Mouse (Mus musculus) E14TG2a.4 (cell line): ENCODE results near the gene Map3k13.
A peak's percentile ranks its signal among the peaks of the same experiment; 100 is the strongest.
"Not testable (repeated sequence)": the region's sequence is repeated elsewhere in the genome, so short reads cannot be mapped to it uniquely, and the experiment has no call there.

Experiments
- H3K27me3 ChIP-seq: 2 replicates; pipeline ENCODE4 v1.6.1; 2014; ENCODE audit warnings: low read length, control low read depth; ENCODE audit not compliant: insufficient read depth
- H3K36me3 ChIP-seq: 2 replicates; pipeline ENCODE4 v1.6.1; 2014; ENCODE audit warnings: low read length, control low read depth; ENCODE audit not compliant: insufficient read depth
- H3K4me1 ChIP-seq: replicated peaks from 2 replicates; pipeline ENCODE4 v1.6.1; 2014; ENCODE audit warnings: low read depth, low read length, control low read depth
- H3K4me3 ChIP-seq: replicated peaks from 2 replicates; pipeline ENCODE4 v1.5.1; 2014; ENCODE audit warnings: mild to moderate bottlenecking, low read length
- H3K9me3 ChIP-seq: 2 replicates; pipeline ENCODE4 v1.6.1; 2014; ENCODE audit warnings: low read length, control low read depth
- CTCF ChIP-seq: conservative IDR thresholded peaks from 2 replicates; pipeline ENCODE4 v1.5.1; 2014; ENCODE audit warnings: low read length
- NANOG ChIP-seq: IDR thresholded peaks from 2 replicates; pipeline ENCODE4 v1.6.1; 2014; ENCODE audit warnings: borderline replicate concordance, low read length, mixed read lengths
- POU5F1 ChIP-seq: IDR thresholded peaks from 2 replicates; pipeline ENCODE4 v1.6.1; 2014; ENCODE audit warnings: low read length, borderline replicate concordance

Map3k13 gene

GRCm38 (mm10) chr16:21782807-21783206, 11.3 kb upstream of the Map3k13 start:
- no peaks in the 10 kb centered on the region for H3K36me3 ChIP-seq
- H3K4me3 ChIP-seq: no peak overlapping the region
- H3K4me1 ChIP-seq: peaks cover 16% of the 10 kb centered on the region
- H3K9me3 ChIP-seq: no peaks in the 10 kb centered on the region
- TF ChIP-seq POU5F1: no peak
- no peak for TF ChIP-seq CTCF
- no peak for TF ChIP-seq NANOG
- H3K27me3 ChIP-seq: peaks cover 7% of the 10 kb centered on the region

DNA sequence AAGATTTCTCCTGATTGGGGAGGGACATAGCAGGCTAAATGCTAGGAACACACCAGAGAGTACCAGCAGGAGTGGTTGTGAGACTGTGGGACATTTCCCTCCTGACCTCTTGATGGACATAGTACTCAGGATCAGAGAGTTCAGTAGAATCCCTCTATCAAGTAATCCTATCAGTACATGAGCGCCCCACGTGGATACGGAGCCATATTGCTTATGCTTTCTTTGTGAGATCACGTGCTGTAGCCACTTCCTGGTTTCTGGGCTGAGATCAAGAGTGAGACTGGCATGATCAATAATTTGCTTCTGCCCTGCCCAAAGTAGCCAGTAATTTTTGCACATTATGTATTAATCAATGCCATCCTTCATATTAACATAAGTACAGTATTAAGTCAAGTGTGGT, 9.1 kb upstream of the Map3k13 start:
- H3K9me3 ChIP-seq: no peaks in the 10 kb centered on the region
- H3K4me1 ChIP-seq: peaks cover 15% of the 10 kb centered on the region
- H3K27me3 ChIP-seq: peaks cover 14% of the 10 kb centered on the region
- no peak overlapping the region for H3K4me3 ChIP-seq
- TF ChIP-seq CTCF (0 out of 2 replicates have a peak, but pooled peaks have one; percentile 4), POU5F1 (no peak)
- H3K36me3 ChIP-seq: no peaks in the 10 kb centered on the region

GRCm38 (mm10) chr16:21786317-21786716, 7.8 kb upstream of the Map3k13 start:
- H3K36me3 ChIP-seq: no peaks in the 10 kb centered on the region
- peaks cover 15% of the 10 kb centered on the region for H3K4me1 ChIP-seq
- H3K4me3 ChIP-seq: no peak overlapping the region
- H3K9me3 ChIP-seq: no peaks in the 10 kb centered on the region
- peaks cover 14% of the 10 kb centered on the region for H3K27me3 ChIP-seq
- no peak for TF ChIP-seq POU5F1
- TF ChIP-seq NANOG: no peak
- TF ChIP-seq CTCF: no peak

DNA sequence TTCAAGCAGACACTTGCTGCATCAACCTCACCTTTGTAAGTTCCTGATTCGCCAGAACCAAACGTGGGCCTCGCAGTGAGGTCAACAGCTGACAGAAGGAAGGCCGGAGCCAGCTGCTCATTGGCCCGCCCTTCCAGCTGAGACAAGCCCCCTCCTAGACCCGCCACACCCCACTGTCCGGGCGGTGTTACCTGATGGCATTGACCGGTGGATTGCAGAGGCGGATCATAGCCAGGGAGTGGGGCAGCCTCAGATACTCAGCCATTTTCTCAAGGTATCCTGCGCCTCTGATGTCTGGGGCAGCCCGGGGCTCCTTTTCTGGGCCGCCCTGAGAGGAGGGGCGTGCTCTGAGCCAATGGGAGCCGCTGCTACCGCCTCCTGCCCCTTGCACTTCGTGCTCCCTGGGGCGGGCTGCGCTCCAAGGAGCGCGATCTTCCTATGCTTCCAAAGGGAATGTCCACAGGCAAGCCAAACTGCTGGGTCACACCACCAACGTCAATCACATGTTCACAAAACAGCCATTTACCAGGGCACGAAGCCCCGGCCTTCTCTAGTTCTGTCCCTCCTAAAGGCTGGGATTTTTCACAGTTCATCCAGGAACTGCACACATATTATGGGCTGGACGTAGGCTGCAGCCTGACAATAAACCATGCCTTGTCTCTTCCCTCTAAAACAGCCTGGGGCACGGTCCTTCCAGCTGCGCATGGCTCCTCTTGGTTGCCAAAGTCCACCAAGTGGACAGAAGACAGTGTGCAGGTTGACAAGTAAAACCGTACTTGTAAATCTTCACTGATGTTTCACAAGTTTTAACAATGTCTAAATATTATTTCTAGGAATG, 6.4 kb upstream of the Map3k13 start, which contains the start of gene Ehhadh:
Gene Ehhadh (minus strand): TSS at position 292 of the 838 bp plus-strand sequence.
- Histone ChIP-seq H3K4me1 (peaks cover 15% of the 10 kb centered on the region), H3K36me3 (no peaks in the 10 kb centered on the region)
- TF ChIP-seq NANOG (no peak), POU5F1 (no peak), CTCF (no peak)

DNA sequence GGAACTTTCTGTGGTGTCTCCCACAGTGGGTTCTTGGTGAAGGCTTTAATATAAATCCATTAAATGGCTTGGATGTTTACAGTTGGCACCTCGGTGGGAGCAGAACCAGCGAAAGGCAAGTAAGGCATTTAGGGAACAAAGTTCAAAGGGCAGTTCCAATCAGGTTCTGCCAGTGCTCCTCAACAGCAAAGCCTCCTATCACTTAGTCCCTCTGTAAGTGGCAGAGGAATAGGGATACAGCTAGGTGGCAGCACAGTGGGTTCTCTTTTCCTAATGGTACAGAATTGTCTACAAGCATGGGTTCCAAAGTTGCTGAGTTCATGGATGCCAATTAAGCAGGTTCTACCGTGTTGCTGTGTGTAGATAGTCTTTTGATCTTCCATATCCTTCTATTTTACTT, 5.6 kb upstream of the Map3k13 start:
- TF ChIP-seq CTCF: peak; percentile 13; the same call in 1 of the 2 replicates
- TF ChIP-seq NANOG: no peak
- no peak for TF ChIP-seq POU5F1
- Histone ChIP-seq H3K4me1 (peaks cover 17% of the 10 kb centered on the region), H3K4me3 (no peak overlapping the region), H3K9me3 (no peaks in the 10 kb centered on the region), H3K36me3 (no peaks in the 10 kb centered on the region), H3K27me3 (peaks cover 14% of the 10 kb centered on the region)

More for the DNA sequence above, 6.4 kb upstream of the Map3k13 start, which contains the start of gene Ehhadh:
- Histone ChIP-seq H3K4me3 (peak within 1 kb of the TSS; percentile 75), H3K27me3 (peaks cover 14% of the 10 kb centered on the region), H3K9me3 (no peaks in the 10 kb centered on the region)

DNA sequence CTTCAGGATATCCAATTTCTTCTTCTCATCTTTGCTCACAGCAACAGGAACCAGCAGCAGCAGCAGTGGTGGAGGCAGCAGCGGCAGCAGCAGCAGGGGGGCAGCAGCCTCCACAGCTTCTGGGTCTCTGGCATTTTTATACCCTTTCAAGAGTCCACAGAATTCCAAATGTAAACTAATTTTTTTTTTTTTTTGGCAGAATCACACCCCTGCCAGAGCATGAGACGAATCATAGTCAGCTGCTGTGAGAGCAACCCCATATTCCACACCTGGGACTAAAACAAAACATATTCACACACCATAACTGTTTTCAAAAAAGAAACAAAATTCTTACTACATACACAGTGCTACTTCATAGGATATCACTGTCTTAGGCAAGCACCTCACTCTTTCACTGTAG, 5.0 kb upstream of the Map3k13 start:
- H3K36me3 ChIP-seq: no peaks in the 10 kb centered on the region

GRCm38 (mm10) chr16:21790469-21790868, 3.7 kb upstream of the Map3k13 start:
- TF ChIP-seq CTCF: 0 out of 2 replicates have a peak, but pooled peaks have one; percentile 9
- TF ChIP-seq POU5F1: no peak
- no peaks in the 10 kb centered on the region for H3K36me3 ChIP-seq
- no peak overlapping the region for H3K4me3 ChIP-seq
- no peaks in the 10 kb centered on the region for H3K9me3 ChIP-seq
- H3K4me1 ChIP-seq: peaks cover 25% of the 10 kb centered on the region
- peaks cover 25% of the 10 kb centered on the region for H3K27me3 ChIP-seq

More for the DNA sequence above, 5.0 kb upstream of the Map3k13 start:
- Histone ChIP-seq H3K27me3 (peaks cover 14% of the 10 kb centered on the region), H3K4me1 (peaks cover 22% of the 10 kb centered on the region), H3K9me3 (no peaks in the 10 kb centered on the region), H3K4me3 (no peak overlapping the region)
- no peak for TF ChIP-seq CTCF
- TF ChIP-seq NANOG: no peak
- no peak for TF ChIP-seq POU5F1

DNA sequence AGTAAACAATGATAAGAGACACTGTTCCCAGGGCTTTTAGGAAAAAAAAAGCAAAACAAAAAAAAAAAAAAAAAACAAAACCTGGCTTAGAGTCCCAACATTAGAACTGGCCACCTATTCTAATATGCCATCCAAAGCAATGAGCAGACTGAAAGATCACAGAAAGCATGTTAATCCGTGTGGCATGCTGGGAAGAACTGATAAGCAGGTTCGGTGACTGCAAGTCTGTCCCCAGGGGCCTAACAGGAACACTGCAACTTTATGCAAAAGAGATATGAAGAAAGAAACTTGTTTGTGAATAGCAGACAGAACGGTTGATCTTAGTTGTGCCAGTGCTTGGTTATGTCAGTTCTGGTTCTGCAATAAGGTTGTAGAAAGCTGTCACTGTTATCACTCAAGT, 2.4 kb upstream of the Map3k13 start:
- H3K36me3 ChIP-seq: no peaks in the 10 kb centered on the region
- H3K27me3 ChIP-seq: peaks cover 25% of the 10 kb centered on the region
- H3K4me1 ChIP-seq: peaks cover 25% of the 10 kb centered on the region
- TF ChIP-seq NANOG: no peak
- TF ChIP-seq CTCF: no peak
- no peak for TF ChIP-seq POU5F1
- no peaks in the 10 kb centered on the region for H3K9me3 ChIP-seq
- no peak overlapping the region for H3K4me3 ChIP-seq

GRCm38 (mm10) chr16:21793080-21793810, 901 bp upstream of the Map3k13 start:
- peak overlapping the region; percentile 93; the same call in 1 of the 2 replicates for H3K4me3 ChIP-seq
- peaks cover 12% of the 10 kb centered on the region for H3K4me1 ChIP-seq

More at GRCm38 (mm10) chr16:21793080-21793810, 901 bp upstream of the Map3k13 start:
- peaks cover 18% of the 10 kb centered on the region for H3K27me3 ChIP-seq
- not testable (repeated sequence) for H3K36me3 ChIP-seq, H3K9me3 ChIP-seq
